Mouse (Mus musculus) forebrain, embryonic 14.5 days (tissue): ENCODE measurements around the gene Nek8. TPM values are rescaled to one million over a fixed set of nuclear protein-coding genes. Genes with fewer than 3 reads are reported as not detected.

Experiments
- ATAC-seq: fragments of 200-750 bp; cut with Nextera tagmentation; 2 replicates; pipeline ENCODE4 v1.8.0; 2017; ENCODE audit warnings: mild to moderate bottlenecking, moderate library complexity
- DNase-seq: peaks from one replicate; pipeline ENCODE4 v3.0.0-alpha.2; 2015; ENCODE audit warnings: low spot score
- H3K27ac ChIP-seq: fragments of 300-500 bp; sonication (generic); 2 replicates; pipeline ENCODE4 v1.5.1; 2014; ENCODE audit warnings: low read depth, mild to moderate bottlenecking, control low read depth, low read length, moderate library complexity
- H3K27me3 ChIP-seq: fragments of 300-500 bp; sonication (generic); replicated peaks from 2 replicates; pipeline ENCODE4 v1.6.1; 2014; ENCODE audit warnings: low read length, control low read depth, mixed read lengths; ENCODE audit not compliant: control insufficient read depth, insufficient read depth
- H3K36me3 ChIP-seq: fragments of 300-500 bp; sonication (generic); 2 replicates; pipeline ENCODE4 v1.6.1; 2014; ENCODE audit warnings: low read length, control low read depth; ENCODE audit not compliant: control insufficient read depth, insufficient read depth
- H3K4me1 ChIP-seq: fragments of 300-500 bp; sonication (generic); 2 replicates; pipeline ENCODE4 v1.6.1; 2014; ENCODE audit warnings: antibody characterized with exemption, low read length, control low read depth; ENCODE audit not compliant: control insufficient read depth, insufficient read depth
- H3K4me2 ChIP-seq: fragments of 300-500 bp; sonication (generic); 2 replicates; pipeline ENCODE4 v1.6.1; 2014; ENCODE audit warnings: mild to moderate bottlenecking, control low read depth, low read length
- H3K4me3 ChIP-seq: fragments of 300-500 bp; sonication (generic); 2 replicates; pipeline ENCODE4 v1.5.1; 2014; ENCODE audit warnings: low read depth, low read length, control low read depth
- H3K9ac ChIP-seq: fragments of 300-500 bp; sonication (generic); 2 replicates; pipeline ENCODE4 v1.6.1; 2014; ENCODE audit warnings: mild to moderate bottlenecking, low read length, control low read depth, moderate library complexity
- H3K9me3 ChIP-seq: fragments of 300-500 bp; sonication (generic); replicated peaks from 2 replicates; pipeline ENCODE4 v1.6.1; 2016; ENCODE audit warnings: low read length, control low read depth, mixed read lengths; ENCODE audit not compliant: control insufficient read depth
- WGBS: fragments of 180-500 bp; shearing (Covaris S2); extraction: QIAGEN DNeasy Blood & Tissue Kit; methylation state at CpG from one replicate; pipeline ENCODE4 v1.1.7; 2014; 5-methylcytosine and 5-hydroxymethylcytosine counted together
- polyA plus RNA-seq: library from polyadenylated mRNA; unstranded; fragments of >200 nt; fragmentation: Nextera tagmentation; extraction: Ambion mirVana; gene quantifications from 2 replicates; pipeline ENCODE4 v1.2.1, GENCODE M21; 2014

Nek8 gene
- polyA plus RNA-seq, 1 experiment from 2014 or later: 5.5 TPM

GRCm38 (mm10) chr11:78205361-78206206, 29.1 kb upstream of the Nek8 start:
- Histone ChIP-seq H3K9me3 (no peaks in the 10 kb centered on the region), H3K4me3 (no peak overlapping the region), H3K36me3 (peaks cover 73% of the 10 kb centered on the region), H3K27ac (peak overlapping the region; percentile 48; the same call in 1 of the 2 replicates), H3K4me2 (no peak overlapping the region), H3K27me3 (no peaks in the 10 kb centered on the region), H3K4me1 (no peaks in the 10 kb centered on the region), H3K9ac (no peak overlapping the region)
- no peak for ATAC-seq
- no peak for DNase-seq
- WGBS: 62% methylated on average over 13 of the region's 13 CpGs

DNA sequence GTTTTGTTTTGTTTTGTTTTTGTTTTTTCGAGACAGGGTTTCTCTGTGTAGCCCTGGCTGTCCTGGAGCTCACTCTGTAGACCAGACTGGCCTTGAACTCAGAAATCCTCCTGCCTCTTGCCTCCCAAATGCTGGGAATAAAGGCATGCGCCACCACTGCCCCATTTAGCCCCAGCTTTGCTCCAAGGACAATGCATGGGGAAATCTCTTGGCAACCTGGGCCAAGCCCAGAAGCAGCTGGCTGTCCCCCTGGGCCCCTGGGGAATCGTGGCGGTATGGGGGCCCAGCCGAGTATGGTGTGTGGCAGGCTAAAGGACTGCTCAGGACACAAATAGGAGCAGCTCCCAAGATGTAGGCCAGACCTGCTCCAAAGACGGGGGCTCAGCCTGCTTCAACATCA, 27.8 kb upstream of the Nek8 start:
- H3K27ac ChIP-seq: no peak overlapping the region
- H3K4me2 ChIP-seq: no peak overlapping the region
- no peak overlapping the region for H3K9ac ChIP-seq
- peaks cover 60% of the 10 kb centered on the region for H3K36me3 ChIP-seq
- ATAC-seq: no peak
- H3K4me3 ChIP-seq: no peak overlapping the region
- no peaks in the 10 kb centered on the region for H3K27me3 ChIP-seq
- DNase-seq: no peak
- no peaks in the 10 kb centered on the region for H3K4me1 ChIP-seq
- 79% methylated on average over 6 of the region's 6 CpGs for WGBS
- no peaks in the 10 kb centered on the region for H3K9me3 ChIP-seq

DNA sequence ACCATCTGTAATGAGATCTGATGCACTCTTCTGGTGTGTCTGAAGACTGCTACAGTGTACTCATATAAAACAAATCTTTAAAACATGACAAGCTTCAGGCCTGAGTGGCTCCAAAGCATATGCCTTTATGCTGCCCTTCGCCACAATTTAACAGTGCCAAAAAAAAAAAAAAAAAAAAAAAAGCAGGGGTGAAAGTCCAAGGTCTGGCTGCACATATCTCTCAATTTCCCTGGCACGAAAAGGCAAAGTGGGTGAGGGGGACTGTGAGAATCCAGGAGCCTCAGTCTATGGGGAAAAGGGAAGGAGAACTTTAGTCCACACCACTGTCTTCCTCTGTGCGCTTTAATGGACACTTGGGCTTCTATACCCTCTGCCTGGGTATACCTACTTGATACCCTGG, 25.9 kb upstream of the Nek8 start:
- Histone ChIP-seq H3K4me3 (no peak overlapping the region), H3K4me2 (no peak overlapping the region), H3K27me3 (no peaks in the 10 kb centered on the region), H3K36me3 (peaks cover 40% of the 10 kb centered on the region), H3K9ac (no peak overlapping the region), H3K4me1 (no peaks in the 10 kb centered on the region), H3K27ac (no peak overlapping the region), H3K9me3 (no peaks in the 10 kb centered on the region)
- DNase-seq (no peak), ATAC-seq (no peak)
- 97% methylated on average over 3 of the region's 3 CpGs for WGBS

- Histone ChIP-seq H3K4me3 (peak overlapping the region; percentile 28), H3K4me1 (peaks cover 3% of the 10 kb centered on the region), H3K9me3 (no peaks in the 10 kb centered on the region), H3K4me2 (peak overlapping the region; percentile 47), H3K27me3 (no peaks in the 10 kb centered on the region), H3K36me3 (peaks cover 29% of the 10 kb centered on the region), H3K9ac (no peak overlapping the region), H3K27ac (no peak overlapping the region)
- ATAC-seq (no peak), DNase-seq (no peak)
- WGBS: 62% methylated on average over 23 of the region's 23 CpGs
Measured at GRCm38 (mm10) chr11:78195101-78195863, 18.8 kb upstream of the Nek8 start.

DNA sequence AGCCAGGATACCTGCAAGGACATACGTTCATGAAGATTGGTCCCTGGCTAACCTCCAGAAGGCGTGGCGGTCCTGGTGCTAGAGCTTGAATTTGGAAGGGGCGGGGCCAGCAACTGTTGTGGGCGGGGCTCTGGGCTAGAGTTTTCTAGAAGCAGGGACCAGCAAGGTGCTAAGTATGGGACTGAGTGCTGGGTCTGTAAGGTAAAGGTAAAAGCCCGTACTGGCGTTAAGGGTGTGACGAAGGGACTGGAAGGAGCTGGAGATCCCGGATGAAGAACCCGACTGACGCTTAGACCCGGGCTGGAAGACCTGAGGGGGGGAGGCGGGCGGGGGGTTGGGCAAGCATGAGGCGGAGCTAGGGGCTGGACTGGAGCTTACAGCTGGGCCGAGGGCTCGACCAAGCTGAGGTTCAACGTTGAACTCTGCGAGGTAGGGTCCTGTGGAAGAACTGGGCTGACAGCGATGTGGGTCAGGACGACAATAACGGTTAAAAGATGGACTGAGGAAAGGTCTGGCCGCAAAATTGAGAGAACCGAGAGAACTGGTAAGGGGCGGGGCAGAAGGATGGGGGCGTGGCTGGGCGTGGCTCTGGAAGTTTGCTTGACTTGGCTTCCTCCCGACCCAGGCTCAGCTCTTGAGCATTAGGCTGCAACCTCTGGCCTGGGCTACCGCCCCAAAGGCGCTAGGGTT, 18.1 kb upstream of the Nek8 start:
- Histone ChIP-seq H3K9ac (peak overlapping the region; percentile 35; the same call in 1 of the 2 replicates), H3K27me3 (no peaks in the 10 kb centered on the region), H3K9me3 (no peaks in the 10 kb centered on the region), H3K27ac (no peak overlapping the region), H3K4me2 (peak overlapping the region; percentile 47), H3K36me3 (peaks cover 30% of the 10 kb centered on the region), H3K4me3 (peak overlapping the region; percentile 28), H3K4me1 (peaks cover 7% of the 10 kb centered on the region)
- 5% methylated on average over 30 of the region's 30 CpGs for WGBS
- DNase-seq (peak; percentile 36), ATAC-seq (0 out of 2 replicates have a peak, but pooled peaks have one; percentile 35)

- DNase-seq (no peak), ATAC-seq (no peak)
- H3K4me1 ChIP-seq: peaks cover 9% of the 10 kb centered on the region
- H3K27me3 ChIP-seq: no peaks in the 10 kb centered on the region
- no peaks in the 10 kb centered on the region for H3K9me3 ChIP-seq
- no peak within 1 kb of the TSS for H3K4me3 ChIP-seq
- H3K27ac ChIP-seq: no peak within 1 kb of the TSS
- no peak within 1 kb of the TSS; the same call in 1 of the 2 replicates for H3K4me2 ChIP-seq
- H3K36me3 ChIP-seq: peaks cover 30% of the 10 kb centered on the region
- 88% methylated on average over 1 of the region's 1 CpGs for WGBS
- no peak within 1 kb of the TSS for H3K9ac ChIP-seq
Measured at GRCm38 (mm10) chr11:78193113-78193512, 16.6 kb upstream of the Nek8 start, which contains the start of gene Proca1. Gene Proca1 (plus strand): TSS chr11:78193392.

DNA sequence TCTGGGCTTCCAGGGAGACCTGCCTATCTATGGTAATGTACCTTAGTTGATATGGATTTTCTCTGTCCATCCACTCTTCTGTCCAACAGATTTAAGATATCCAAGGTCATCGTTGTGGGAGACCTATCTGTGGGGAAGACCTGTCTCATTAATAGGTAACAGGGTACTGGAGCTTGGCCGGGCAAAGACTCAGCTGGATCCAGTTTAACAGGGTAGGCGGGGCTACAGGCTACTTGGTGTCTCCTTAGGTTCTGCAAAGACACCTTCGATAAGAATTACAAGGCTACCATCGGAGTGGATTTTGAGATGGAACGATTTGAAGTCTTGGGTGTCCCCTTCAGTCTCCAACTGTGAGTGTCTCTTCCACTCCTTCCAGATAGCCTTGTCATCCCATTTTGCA, 13.6 kb upstream of the Nek8 start:
- H3K27ac ChIP-seq: peak overlapping the region; percentile 95
- H3K27me3 ChIP-seq: no peaks in the 10 kb centered on the region
- peaks cover 9% of the 10 kb centered on the region for H3K4me1 ChIP-seq
- H3K4me2 ChIP-seq: peak overlapping the region; percentile 65
- peak overlapping the region; percentile 70 for H3K4me3 ChIP-seq
- H3K9ac ChIP-seq: 0 out of 2 replicates have a peak overlapping the region, but pooled peaks have one; percentile 93
- ATAC-seq: no peak
- peaks cover 30% of the 10 kb centered on the region for H3K36me3 ChIP-seq
- DNase-seq: no peak
- 67% methylated on average over 6 of the region's 6 CpGs for WGBS
- no peaks in the 10 kb centered on the region for H3K9me3 ChIP-seq

DNA sequence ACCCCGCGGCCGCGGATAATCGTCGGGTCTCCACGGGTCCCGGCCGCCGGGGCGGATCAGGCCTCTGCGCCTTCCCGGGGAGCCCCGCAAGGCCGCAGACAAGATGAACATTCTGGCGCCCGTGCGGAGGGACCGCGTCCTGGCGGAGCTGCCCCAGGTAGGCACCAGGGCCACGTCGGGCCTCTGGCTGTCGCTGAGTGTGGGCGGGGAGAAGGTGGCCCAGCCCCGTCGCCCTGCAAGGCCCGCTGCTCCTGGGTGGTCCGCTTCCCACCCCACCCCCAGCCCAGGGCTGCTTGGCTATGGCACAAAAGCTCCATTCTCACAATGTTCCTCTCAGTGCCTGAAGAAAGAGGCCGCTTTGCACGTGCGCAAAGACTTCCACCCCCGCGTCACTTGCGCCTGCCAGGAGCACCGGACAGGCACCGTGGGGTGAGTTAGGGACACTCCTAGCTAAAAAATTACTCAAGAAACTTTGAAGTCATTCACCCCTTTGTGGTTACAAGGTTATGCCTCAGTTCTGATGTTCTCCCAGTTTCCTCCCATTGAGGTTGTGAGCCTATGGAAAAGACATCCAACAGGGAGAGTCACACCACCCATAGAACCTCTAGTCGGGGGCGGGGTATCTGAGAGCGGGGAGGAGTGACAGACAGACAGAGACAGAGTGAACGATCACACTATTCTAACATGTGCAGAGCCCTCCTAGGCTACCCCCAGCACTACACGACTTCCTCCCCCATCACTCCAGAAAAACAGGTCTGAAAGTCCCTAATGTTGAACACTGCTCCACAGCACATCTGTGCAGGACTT, 13.0 kb upstream of the Nek8 start:
- Histone ChIP-seq H3K4me2 (peak overlapping the region; percentile 65), H3K4me1 (peaks cover 7% of the 10 kb centered on the region; the same call in 1 of the 2 replicates), H3K4me3 (peak overlapping the region; percentile 70), H3K36me3 (peaks cover 30% of the 10 kb centered on the region), H3K27ac (peak overlapping the region; percentile 95), H3K9me3 (no peaks in the 10 kb centered on the region), H3K27me3 (no peaks in the 10 kb centered on the region), H3K9ac (peak overlapping the region; percentile 93)
- WGBS: under 1% methylated on average over 40 of the region's 42 CpGs
- ATAC-seq (peak; percentile 88), DNase-seq (peak; percentile 90)
